Mouse (Mus musculus) heart, postnatal 0 days (tissue): Measurements from ENCODE around the gene Dlgap4.

Source experiments
- CTCF ChIP-seq: IDR thresholded peaks from 2 replicates; pipeline ENCODE4 v1.5.1; 2016; ENCODE audit warnings: antibody characterized with exemption, control low read depth, low read depth
- EP300 ChIP-seq: IDR thresholded peaks from 2 replicates; pipeline ENCODE4 v1.6.1; 2016; ENCODE audit warnings: antibody characterized with exemption, low read depth

DNA sequence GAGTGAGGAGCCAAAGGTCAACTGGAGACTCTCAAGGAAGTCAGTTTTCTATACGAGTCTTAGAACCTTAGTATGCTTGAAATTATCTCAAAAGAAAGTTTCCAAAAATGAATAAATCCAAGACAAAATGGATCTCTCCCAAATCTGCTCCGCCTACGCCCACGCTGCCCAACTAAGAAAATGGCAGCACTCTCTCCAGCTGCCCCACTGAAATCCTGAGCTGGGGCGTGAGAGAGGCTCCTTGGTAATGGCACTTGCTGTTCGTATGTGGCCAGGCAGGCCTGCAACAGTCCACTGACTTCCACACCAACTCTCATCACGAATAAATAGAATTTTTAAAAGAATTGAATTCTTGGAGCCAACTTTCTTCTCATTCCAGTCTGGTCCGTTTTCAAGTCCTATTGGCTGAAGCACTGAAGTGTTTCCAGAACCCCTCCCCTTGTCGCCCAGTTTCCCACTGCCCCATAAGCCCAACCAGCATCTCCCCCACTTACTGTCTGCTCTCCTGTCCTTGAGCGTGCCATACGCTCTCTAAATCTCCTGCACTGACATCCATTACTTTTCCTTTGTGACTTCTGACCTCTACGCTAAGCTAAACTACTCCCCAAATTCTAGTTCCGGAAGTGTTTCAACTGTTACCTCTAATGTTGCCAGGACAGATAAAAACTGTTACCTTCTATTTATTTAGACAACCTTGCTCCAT is 160.7 kb downstream of the Dlgap4 start:
- TF ChIP-seq CTCF (no peak), EP300 (no peak)
